Mouse (Mus musculus): ENCODE results near the gene Npm1.

DNA sequence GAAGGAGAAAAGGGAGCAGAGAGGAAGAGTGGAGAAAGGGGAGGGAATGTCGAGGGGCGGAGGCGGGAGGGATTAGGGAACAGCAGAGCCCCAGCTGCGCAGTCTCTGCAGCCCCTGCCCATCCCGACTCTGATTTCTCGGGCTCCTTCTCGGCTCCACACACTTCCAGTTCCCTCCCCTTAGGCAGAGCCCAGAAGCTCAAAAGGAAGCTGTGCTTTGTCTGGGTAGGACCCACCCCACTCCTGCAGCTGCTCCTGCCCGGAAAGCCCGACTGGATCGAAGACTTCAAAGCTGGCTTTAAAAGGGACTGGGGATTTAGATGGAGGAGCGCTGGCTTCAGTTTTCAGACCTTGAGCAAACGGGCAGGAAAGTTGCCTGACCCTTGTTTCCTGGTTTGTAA lies 30.7 kb upstream of the Npm1 start:
- TF ChIP-seq POLR2A (IDR thresholded peaks at IDR 0.05; ENCODE audit: extremely low read depth, insufficient read depth, low read length) = no peak
- no peak for TF ChIP-seq CTCF (IDR thresholded peaks at IDR 0.05; ENCODE audit: extremely low read depth, insufficient read depth, low read length)
